Mouse (Mus musculus): ENCODE results near the gene Gm20388.
"Not testable (repeated sequence)": the region's sequence is repeated elsewhere in the genome, so short reads cannot be mapped to it uniquely, and the experiment has no call there.

The Gm20388 gene

GRCm38 (mm10) chr8:122307836-122308235, 2397.2 kb downstream of the Gm20388 start:
- no peak for DNase-seq (ENCODE audit: low spot score in 2 of 2)

- no peak for DNase-seq (ENCODE audit: low spot score in 2 of 2)
These were observed 2398.6 kb downstream of the Gm20388 start for GRCm38 (mm10) chr8:122309272-122309671.

- DNase-seq (ENCODE audit: low spot score in 2 of 2) = no peak
These were observed 2400.5 kb downstream of the Gm20388 start for GRCm38 (mm10) chr8:122311115-122311514.

GRCm38 (mm10) chr8:122312553-122312952, 2401.9 kb downstream of the Gm20388 start:
- no peak for DNase-seq (ENCODE audit: low spot score in 2 of 2)

GRCm38 (mm10) chr8:122313310-122313709, 2402.7 kb downstream of the Gm20388 start:
- DNase-seq (ENCODE audit: low spot score in 2 of 2) = no peak

GRCm38 (mm10) chr8:122314899-122315496, 2404.4 kb downstream of the Gm20388 start:
- no peak for DNase-seq (ENCODE audit: low spot score in 2 of 2)

GRCm38 (mm10) chr8:122316402-122316801, 2405.8 kb downstream of the Gm20388 start:
- no peak for DNase-seq (ENCODE audit: low spot score in 2 of 2)

- no peak for DNase-seq (ENCODE audit: low spot score in 2 of 2)
These were observed 2407.4 kb downstream of the Gm20388 start for GRCm38 (mm10) chr8:122317918-122318475.

- no peak for DNase-seq (ENCODE audit: low spot score in 2 of 2)
These were observed 2408.5 kb downstream of the Gm20388 start for GRCm38 (mm10) chr8:122319045-122319707.

- no peak for DNase-seq (ENCODE audit: low spot score in 2 of 2)
These were observed 2409.1 kb downstream of the Gm20388 start for GRCm38 (mm10) chr8:122319708-122320075.

GRCm38 (mm10) chr8:122320541-122320940, 2409.9 kb downstream of the Gm20388 start:
- no peak for DNase-seq (ENCODE audit: low spot score in 2 of 2)

GRCm38 (mm10) chr8:122321455-122321921, 2410.8 kb downstream of the Gm20388 start:
- DNase-seq (ENCODE audit: low spot score in 2 of 2) = no peak

- no peak for DNase-seq (ENCODE audit: low spot score in 2 of 2)
These were observed 2411.5 kb downstream of the Gm20388 start for GRCm38 (mm10) chr8:122322126-122322525.

GRCm38 (mm10) chr8:122322792-122323191, 2412.2 kb downstream of the Gm20388 start:
- no peak for DNase-seq (ENCODE audit: low spot score in 2 of 2)

- not testable (repeated sequence) for DNase-seq (ENCODE audit: low spot score in 2 of 2)
These were observed 2413.3 kb downstream of the Gm20388 start for GRCm38 (mm10) chr8:122323951-122324402.

GRCm38 (mm10) chr8:122325196-122325595, 2414.6 kb downstream of the Gm20388 start:
- DNase-seq (ENCODE audit: low spot score in 2 of 2) = no peak

GRCm38 (mm10) chr8:122326114-122326542, 2415.5 kb downstream of the Gm20388 start:
- no peak for DNase-seq (ENCODE audit: low spot score in 2 of 2)

GRCm38 (mm10) chr8:122329072-122329471, 2418.4 kb downstream of the Gm20388 start:
- DNase-seq (ENCODE audit: low spot score in 2 of 2) = no peak

GRCm38 (mm10) chr8:122329553-122330239, 2419.1 kb downstream of the Gm20388 start:
- no peak for DNase-seq (ENCODE audit: low spot score in 2 of 2)

GRCm38 (mm10) chr8:122330446-122331133, 2419.9 kb downstream of the Gm20388 start:
- DNase-seq (ENCODE audit: low spot score in 2 of 2) = no peak

GRCm38 (mm10) chr8:122331134-122331523, 2420.5 kb downstream of the Gm20388 start:
- no peak for DNase-seq (ENCODE audit: low spot score in 2 of 2)

Data from frontal cortex, postnatal 25 days (tissue).